Mouse (Mus musculus) megakaryocyte, embryonic 14.5 days (primary cell): ENCODE measurements at regions not wholly inside any gene's neighbourhood (a gene's known extent, or its start where the extent isn't known, plus 50 kb on each side); places are given as distances from the start of the nearest gene placed in this dataset.

ENCODE experiments used
- H3K27me3 ChIP-seq: replicated peaks from 2 replicates; pipeline ENCODE3; 2012; ENCODE audit warnings: inconsistent platforms
- H3K36me3 ChIP-seq: replicated peaks from 2 replicates; pipeline ENCODE3; 2012; ENCODE audit warnings: low read length, inconsistent platforms, mixed read lengths
- H3K4me1 ChIP-seq: 2 replicates; pipeline ENCODE4 v1.6.1; 2012; ENCODE audit warnings: inconsistent platforms
- H3K4me3 ChIP-seq: replicated peaks from 2 replicates; pipeline ENCODE3; 2012; ENCODE audit warnings: moderate library complexity, mild to moderate bottlenecking, inconsistent platforms
- H3K9me3 ChIP-seq: 2 replicates; pipeline ENCODE4 v1.6.1; 2012; ENCODE audit warnings: inconsistent platforms
- FLI1 ChIP-seq: IDR thresholded peaks from 2 replicates; pipeline ENCODE4 v1.6.1; 2012; ENCODE audit warnings: low read length, inconsistent platforms, mixed read lengths
- GATA1 ChIP-seq: IDR thresholded peaks from 3 replicates; pipeline ENCODE4 v1.6.1; 2012; ENCODE audit warnings: mixed read lengths, low read length, inconsistent platforms, borderline replicate concordance

- TF ChIP-seq GATA1, result no peak
- no peak for TF ChIP-seq FLI1
- Histone ChIP-seq H3K9me3 (peaks cover 96% of the 10 kb centered on the region), H3K36me3 (no peaks in the 10 kb centered on the region), H3K4me3 (peak overlapping the region; percentile 30), H3K4me1 (no peaks in the 10 kb centered on the region), H3K27me3 (no peaks in the 10 kb centered on the region)
Measured at GRCm38 (mm10) chr4:152999526-152999925, 483.1 kb downstream of the Ajap1 start.

DNA sequence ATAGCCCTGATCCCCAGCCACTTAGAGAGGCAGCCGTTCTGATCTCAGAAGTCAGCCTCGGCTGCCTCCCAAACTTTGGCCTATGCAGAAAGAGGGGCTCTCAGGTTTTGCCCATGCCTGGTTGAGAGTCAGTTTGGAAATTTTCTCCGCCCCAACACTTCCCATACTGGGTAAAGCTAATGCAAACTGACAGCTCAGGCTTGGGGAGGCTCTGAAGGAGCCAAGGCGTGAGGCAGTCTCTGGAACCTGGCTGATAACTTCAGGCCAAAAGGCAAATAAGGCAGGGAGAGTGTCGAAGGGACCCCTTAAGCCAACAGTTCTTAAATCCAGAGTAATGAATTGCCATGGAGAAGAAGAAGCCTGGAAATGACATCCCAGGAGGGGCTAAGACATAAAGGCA, 485.4 kb downstream of the Ajap1 start:
- Histone ChIP-seq H3K9me3 (peaks cover 94% of the 10 kb centered on the region), H3K4me1 (no peaks in the 10 kb centered on the region), H3K27me3 (no peaks in the 10 kb centered on the region), H3K36me3 (no peaks in the 10 kb centered on the region), H3K4me3 (no peak overlapping the region)
- TF ChIP-seq FLI1 (no peak), GATA1 (no peak)

- peaks cover 94% of the 10 kb centered on the region for H3K9me3 ChIP-seq
Measured at GRCm38 (mm10) chr4:152996641-152997040, 486.0 kb downstream of the Ajap1 start.

GRCm38 (mm10) chr4:152995052-152995595, 487.5 kb downstream of the Ajap1 start:
- Histone ChIP-seq H3K27me3 (no peaks in the 10 kb centered on the region), H3K9me3 (peaks cover 88% of the 10 kb centered on the region)

More at GRCm38 (mm10) chr4:152996641-152997040, 486.0 kb downstream of the Ajap1 start:
- H3K4me3 ChIP-seq, result no peak overlapping the region
- no peaks in the 10 kb centered on the region for H3K27me3 ChIP-seq
- no peaks in the 10 kb centered on the region; the same call in 1 of the 2 replicates for H3K4me1 ChIP-seq
- TF ChIP-seq GATA1 (no peak), FLI1 (no peak)
- H3K36me3 ChIP-seq, result no peaks in the 10 kb centered on the region

GRCm38 (mm10) chr4:152994206-152994605, 488.4 kb downstream of the Ajap1 start:
- no peaks in the 10 kb centered on the region for H3K36me3 ChIP-seq
- no peaks in the 10 kb centered on the region; the same call in 1 of the 2 replicates for H3K4me1 ChIP-seq
- no peak overlapping the region for H3K4me3 ChIP-seq
- H3K27me3 ChIP-seq, result no peaks in the 10 kb centered on the region
- H3K9me3 ChIP-seq, result peaks cover 88% of the 10 kb centered on the region
- TF ChIP-seq GATA1 (no peak), FLI1 (no peak)

More at GRCm38 (mm10) chr4:152995052-152995595, 487.5 kb downstream of the Ajap1 start:
- Histone ChIP-seq H3K4me3 (no peak overlapping the region), H3K4me1 (no peaks in the 10 kb centered on the region; the same call in 1 of the 2 replicates), H3K36me3 (no peaks in the 10 kb centered on the region)
- TF ChIP-seq GATA1, result no peak
- TF ChIP-seq FLI1, result no peak

GRCm38 (mm10) chr4:152990266-152990665, 492.3 kb downstream of the Ajap1 start:
- TF ChIP-seq FLI1 (no peak), GATA1 (no peak)
- H3K36me3 ChIP-seq, result no peaks in the 10 kb centered on the region
- no peak overlapping the region for H3K4me3 ChIP-seq
- H3K9me3 ChIP-seq, result peaks cover 74% of the 10 kb centered on the region
- no peaks in the 10 kb centered on the region for H3K27me3 ChIP-seq
- no peaks in the 10 kb centered on the region; the same call in 1 of the 2 replicates for H3K4me1 ChIP-seq

- peaks cover 65% of the 10 kb centered on the region for H3K9me3 ChIP-seq
- H3K36me3 ChIP-seq, result no peaks in the 10 kb centered on the region
- no peaks in the 10 kb centered on the region; the same call in 1 of the 2 replicates for H3K4me1 ChIP-seq
- no peaks in the 10 kb centered on the region for H3K27me3 ChIP-seq
- TF ChIP-seq GATA1 (no peak), FLI1 (no peak)
- H3K4me3 ChIP-seq, result no peak overlapping the region
Measured at GRCm38 (mm10) chr4:152987726-152988125, 494.9 kb downstream of the Ajap1 start.

GRCm38 (mm10) chr4:152975012-152975675, 497.5 kb upstream of the Kcnab2 start:
- Histone ChIP-seq H3K4me3 (peak overlapping the region; percentile 40), H3K36me3 (no peaks in the 10 kb centered on the region), H3K27me3 (no peaks in the 10 kb centered on the region), H3K4me1 (no peaks in the 10 kb centered on the region), H3K9me3 (peaks cover 97% of the 10 kb centered on the region)
- no peak for TF ChIP-seq FLI1
- no peak for TF ChIP-seq GATA1

DNA sequence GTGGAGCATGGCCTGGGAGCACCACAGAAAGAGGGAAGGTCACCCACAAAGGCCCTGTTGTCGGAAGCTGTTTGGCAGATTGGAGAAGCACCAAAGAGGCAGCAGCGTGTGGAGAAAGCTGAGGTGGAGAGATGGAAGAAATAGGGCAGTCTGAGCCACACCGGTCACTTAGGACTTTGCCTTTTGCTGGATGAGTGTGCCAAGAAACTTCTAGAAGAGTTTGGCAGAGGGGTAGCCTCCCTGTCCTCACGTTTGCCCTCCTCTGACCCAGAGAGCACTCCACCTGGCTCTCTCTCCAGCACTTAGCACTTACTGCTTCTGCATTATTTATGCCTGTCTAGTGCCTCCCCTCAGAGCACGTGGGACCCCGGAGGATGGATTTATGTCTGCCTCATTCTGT, 485.3 kb upstream of the Kcnab2 start:
- no peaks in the 10 kb centered on the region for H3K4me1 ChIP-seq
- peaks cover 84% of the 10 kb centered on the region for H3K9me3 ChIP-seq
- no peak overlapping the region for H3K4me3 ChIP-seq
- no peaks in the 10 kb centered on the region for H3K27me3 ChIP-seq
- no peak for TF ChIP-seq GATA1
- TF ChIP-seq FLI1, result no peak
- H3K36me3 ChIP-seq, result no peaks in the 10 kb centered on the region

GRCm38 (mm10) chr4:152962165-152962564, 484.5 kb upstream of the Kcnab2 start:
- H3K9me3 ChIP-seq, result peaks cover 81% of the 10 kb centered on the region
- H3K36me3 ChIP-seq, result no peaks in the 10 kb centered on the region
- TF ChIP-seq GATA1, result no peak
- no peak for TF ChIP-seq FLI1
- no peaks in the 10 kb centered on the region for H3K4me1 ChIP-seq
- H3K4me3 ChIP-seq, result no peak overlapping the region
- H3K27me3 ChIP-seq, result no peaks in the 10 kb centered on the region
